Mouse (Mus musculus): Measurements from ENCODE around the gene Mid1. TPM values are rescaled to one million over a fixed set of nuclear protein-coding genes. Genes with fewer than 3 reads are reported as not detected.

Gene Mid1
- polyA plus RNA-seq (2015; fragmentation: Nextera tagmentation; extraction: Ambion mirVana): 6.8 and 8.6 TPM in 2 replicates

- Histone ChIP-seq H3K9me3 (no peaks in the 10 kb centered on the region), H3K4me2 (peak within 1 kb of the TSS; percentile 46), H3K27me3 (replicated peaks) (peaks cover 9% of the 10 kb centered on the region; the same call in 1 of the 2 replicates), H3K9ac (no peak within 1 kb of the TSS), H3K27ac (no peak within 1 kb of the TSS), H3K36me3 (replicated peaks) (no peaks in the 10 kb centered on the region), H3K4me1 (no peaks in the 10 kb centered on the region), H3K4me3 (peak within 1 kb of the TSS; percentile 23)
- no peak for ATAC-seq (replicated peaks)
- 21% methylated on average over 10 of the region's 10 CpGs for WGBS
Observed at GRCm38 (mm10) chrX:169685131-169685530, at the start of gene Mid1. TSS of gene Mid1 (plus strand) at chrX:169685199.

DNA sequence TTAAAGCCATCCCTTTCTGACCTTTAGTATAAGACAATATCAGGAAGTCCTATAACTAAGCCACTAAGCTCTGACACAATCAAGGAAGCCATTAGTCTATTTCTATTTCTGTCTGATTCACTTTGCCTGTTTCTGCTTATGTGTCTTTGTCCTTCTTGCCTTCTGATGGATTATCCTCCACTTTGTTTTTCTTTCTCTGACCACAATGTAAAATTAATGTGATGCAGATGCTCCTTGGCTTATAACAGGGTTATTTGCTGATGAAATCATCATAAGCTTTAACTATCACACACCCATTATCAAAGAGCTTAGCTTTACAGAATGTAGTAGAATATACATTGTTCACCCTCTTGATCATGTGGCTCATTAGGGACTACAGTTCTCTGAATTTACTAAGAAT, 11.9 kb upstream of the Mid1 start:
- no peak for ATAC-seq (replicated peaks)
- H3K9me3 ChIP-seq: no peaks in the 10 kb centered on the region
- no peak overlapping the region for H3K4me3 ChIP-seq
- H3K4me1 ChIP-seq: no peaks in the 10 kb centered on the region
- H3K27ac ChIP-seq: no peak overlapping the region
- H3K36me3 ChIP-seq (replicated peaks): no peaks in the 10 kb centered on the region
- no peak overlapping the region for H3K4me2 ChIP-seq
- peaks cover 12% of the 10 kb centered on the region for H3K27me3 ChIP-seq (replicated peaks)
- H3K9ac ChIP-seq: no peak overlapping the region

DNA sequence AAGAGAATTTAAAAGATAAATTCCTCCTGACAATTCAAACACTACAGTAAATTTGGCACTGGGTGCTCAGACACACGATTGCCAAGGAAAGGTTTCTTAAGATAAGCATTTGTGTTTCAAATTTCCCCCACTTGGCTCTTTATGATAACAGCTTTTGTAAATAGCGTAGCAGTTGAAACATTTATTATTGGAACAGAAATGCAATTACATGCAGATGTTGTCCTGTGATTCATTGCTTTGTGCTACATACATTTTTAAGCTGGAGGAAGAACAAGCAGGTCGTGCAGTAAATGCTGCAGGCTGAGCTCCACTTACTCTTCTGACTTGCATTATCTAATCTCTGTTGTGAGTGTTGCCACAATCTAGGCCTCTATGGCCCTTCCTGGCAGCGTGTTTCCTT, 8.7 kb upstream of the Mid1 start:
- no peak for ATAC-seq (replicated peaks)
- Histone ChIP-seq H3K27me3 (replicated peaks) (peaks cover 5% of the 10 kb centered on the region; the same call in 1 of the 2 replicates), H3K4me2 (no peak overlapping the region), H3K9me3 (no peaks in the 10 kb centered on the region), H3K4me3 (no peak overlapping the region), H3K36me3 (replicated peaks) (no peaks in the 10 kb centered on the region), H3K27ac (no peak overlapping the region), H3K4me1 (no peaks in the 10 kb centered on the region), H3K9ac (no peak overlapping the region)
- WGBS: 61% methylated on average over 4 of the region's 4 CpGs

GRCm38 (mm10) chrX:169685731-169686130, 732 bp downstream of the Mid1 start:
- Histone ChIP-seq H3K4me2 (peak overlapping the region; percentile 46; the same call in 1 of the 2 replicates), H3K9me3 (no peaks in the 10 kb centered on the region), H3K4me3 (no peak overlapping the region), H3K4me1 (no peaks in the 10 kb centered on the region), H3K36me3 (replicated peaks) (no peaks in the 10 kb centered on the region), H3K27me3 (replicated peaks) (peaks cover 9% of the 10 kb centered on the region; the same call in 1 of the 2 replicates), H3K9ac (no peak overlapping the region), H3K27ac (no peak overlapping the region)
- no peak for ATAC-seq (replicated peaks)
- 38% methylated on average over 8 of the region's 8 CpGs for WGBS

- ATAC-seq (replicated peaks): no peak
- Histone ChIP-seq H3K9me3 (no peaks in the 10 kb centered on the region), H3K27ac (no peak overlapping the region), H3K36me3 (replicated peaks) (no peaks in the 10 kb centered on the region), H3K9ac (no peak overlapping the region), H3K27me3 (replicated peaks) (peaks cover 9% of the 10 kb centered on the region), H3K4me3 (no peak overlapping the region), H3K4me1 (no peaks in the 10 kb centered on the region), H3K4me2 (no peak overlapping the region)
- 47% methylated on average over 2 of the region's 2 CpGs for WGBS
Observed at GRCm38 (mm10) chrX:169691217-169691616, 6.2 kb downstream of the Mid1 start.

- peaks cover 10% of the 10 kb centered on the region for H3K27me3 ChIP-seq (replicated peaks)
Observed at GRCm38 (mm10) chrX:169691675-169692074, 6.7 kb downstream of the Mid1 start.

DNA sequence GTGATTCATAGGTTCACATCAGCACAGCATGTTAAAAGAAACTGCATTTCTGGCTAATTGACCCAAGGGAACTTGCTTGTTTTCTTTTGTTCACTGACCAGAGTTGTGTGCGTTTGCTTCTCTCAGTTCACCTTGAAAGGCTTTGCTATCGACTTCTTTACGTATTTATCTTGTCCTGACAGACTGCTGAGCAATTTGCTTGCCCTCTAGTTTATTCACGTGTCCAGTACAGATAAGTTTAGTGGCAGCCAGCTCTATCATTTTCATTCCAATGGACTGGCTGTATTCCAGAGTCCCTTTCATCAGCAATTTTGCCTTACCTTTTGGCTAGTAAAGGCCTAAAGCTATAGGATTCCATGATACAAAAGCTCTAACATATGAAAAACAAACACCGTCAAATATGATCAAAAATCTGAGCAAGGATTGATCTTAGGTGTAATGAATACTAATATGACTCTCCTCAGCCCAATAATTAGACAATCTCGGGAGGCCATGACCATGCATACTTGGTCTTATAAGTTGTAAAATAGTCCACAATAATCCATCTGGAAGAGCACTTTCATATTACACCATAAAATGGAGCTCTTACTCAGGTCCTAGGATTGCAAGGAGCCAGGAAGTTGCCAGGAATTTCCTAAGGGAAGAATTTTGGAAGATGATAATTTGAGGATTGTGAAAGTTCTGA, 7.4 kb downstream of the Mid1 start:
- Histone ChIP-seq H3K9ac (no peak overlapping the region), H3K36me3 (replicated peaks) (no peaks in the 10 kb centered on the region), H3K4me3 (no peak overlapping the region), H3K27ac (no peak overlapping the region), H3K27me3 (replicated peaks) (peaks cover 10% of the 10 kb centered on the region), H3K4me1 (no peaks in the 10 kb centered on the region), H3K9me3 (no peaks in the 10 kb centered on the region), H3K4me2 (no peak overlapping the region)
- 63% methylated on average over 6 of the region's 6 CpGs for WGBS
- no peak for ATAC-seq (replicated peaks)

More at GRCm38 (mm10) chrX:169691675-169692074, 6.7 kb downstream of the Mid1 start:
- Histone ChIP-seq H3K4me3 (no peak overlapping the region), H3K4me1 (no peaks in the 10 kb centered on the region), H3K36me3 (replicated peaks) (no peaks in the 10 kb centered on the region), H3K4me2 (no peak overlapping the region), H3K9ac (no peak overlapping the region), H3K27ac (no peak overlapping the region), H3K9me3 (no peaks in the 10 kb centered on the region)
- 65% methylated on average over 2 of the region's 2 CpGs for WGBS
- no peak for ATAC-seq (replicated peaks)

- H3K9ac ChIP-seq: no peak overlapping the region
- WGBS: 82% methylated on average over 2 of the region's 2 CpGs
- H3K27me3 ChIP-seq (replicated peaks): peaks cover 16% of the 10 kb centered on the region
- H3K27ac ChIP-seq: no peak overlapping the region
- no peak for ATAC-seq (replicated peaks)
- no peak overlapping the region for H3K4me3 ChIP-seq
- no peaks in the 10 kb centered on the region for H3K4me1 ChIP-seq
- no peaks in the 10 kb centered on the region for H3K36me3 ChIP-seq (replicated peaks)
- no peak overlapping the region for H3K4me2 ChIP-seq
- no peaks in the 10 kb centered on the region for H3K9me3 ChIP-seq
Observed at GRCm38 (mm10) chrX:169704016-169704602, 19.1 kb downstream of the Mid1 start.

GRCm38 (mm10) chrX:169723511-169723910, 38.5 kb downstream of the Mid1 start:
- no peak overlapping the region for H3K4me2 ChIP-seq
- no peak overlapping the region for H3K4me3 ChIP-seq
- no peak for ATAC-seq (replicated peaks)
- no peaks in the 10 kb centered on the region for H3K36me3 ChIP-seq (replicated peaks)
- H3K9ac ChIP-seq: no peak overlapping the region
- no peaks in the 10 kb centered on the region for H3K9me3 ChIP-seq
- 91% methylated on average over 1 of the region's 1 CpGs for WGBS
- H3K4me1 ChIP-seq: no peaks in the 10 kb centered on the region
- no peak overlapping the region for H3K27ac ChIP-seq
- peaks cover 13% of the 10 kb centered on the region for H3K27me3 ChIP-seq (replicated peaks)

DNA sequence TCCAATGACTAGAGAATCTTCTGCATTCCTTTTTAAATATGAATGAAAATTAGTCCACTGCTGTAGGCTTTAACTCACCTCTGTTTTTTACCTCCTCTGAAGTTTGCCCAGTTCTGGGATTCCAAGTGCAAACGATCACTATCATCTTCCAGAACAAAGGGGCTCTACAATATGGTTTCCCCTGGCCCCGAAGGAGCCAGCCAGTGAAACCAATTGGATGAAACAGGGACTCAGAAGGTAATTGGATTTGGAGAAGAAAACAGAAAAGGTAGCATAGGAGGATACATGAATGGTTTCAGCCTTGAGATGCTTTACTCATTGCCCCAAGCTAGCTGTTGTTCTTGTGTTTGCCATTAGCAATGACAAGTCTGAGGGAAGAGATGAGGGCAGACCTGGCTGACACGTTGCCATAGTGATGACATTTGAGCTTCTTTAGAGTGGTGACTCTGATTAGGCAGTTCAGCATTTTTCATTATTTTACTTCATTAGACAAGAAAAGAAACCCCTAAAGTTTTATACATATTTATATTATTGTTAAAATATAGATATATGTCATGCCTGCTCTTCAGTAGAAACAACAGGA, 50.5 kb downstream of the Mid1 start:
- no peaks in the 10 kb centered on the region for H3K36me3 ChIP-seq (replicated peaks)
- WGBS: 24% methylated on average over 3 of the region's 3 CpGs
- no peak overlapping the region for H3K4me2 ChIP-seq
- ATAC-seq (replicated peaks): peak; percentile 71; the same call in 1 of the 2 replicates
- no peak overlapping the region for H3K9ac ChIP-seq
- 0 out of 2 replicates have a peak overlapping the region, but pooled peaks have one; percentile 25 for H3K27ac ChIP-seq
- H3K9me3 ChIP-seq: no peaks in the 10 kb centered on the region
- peaks cover 8% of the 10 kb centered on the region; the same call in 1 of the 2 replicates for H3K27me3 ChIP-seq (replicated peaks)
- H3K4me1 ChIP-seq: no peaks in the 10 kb centered on the region
- H3K4me3 ChIP-seq: no peak overlapping the region

DNA sequence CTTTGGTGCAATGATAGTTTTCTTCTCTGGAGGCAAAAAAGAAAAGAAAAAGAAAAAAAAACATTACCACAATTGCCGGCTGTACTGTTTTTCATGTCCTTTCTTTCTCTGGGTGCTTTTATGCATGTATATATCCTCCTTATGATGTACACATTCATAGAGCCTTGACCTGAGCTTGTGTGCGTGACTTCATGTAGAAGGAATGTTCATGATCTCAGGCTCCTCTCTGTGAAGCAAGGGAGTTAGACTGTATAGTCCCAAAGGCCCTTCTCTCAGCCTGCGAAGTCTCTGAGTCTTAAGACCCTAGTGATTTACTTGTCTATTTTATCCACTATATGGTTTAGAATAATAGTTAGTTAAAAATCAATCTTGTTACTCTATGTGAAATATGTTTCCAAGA, 73.0 kb downstream of the Mid1 start:
- WGBS: 86% methylated on average over 3 of the region's 3 CpGs
- H3K4me1 ChIP-seq: no peaks in the 10 kb centered on the region
- 0 out of 2 replicates have a peak, but pooled peaks cover 3% of the 10 kb centered on the region for H3K27me3 ChIP-seq (replicated peaks)
- no peak overlapping the region for H3K4me3 ChIP-seq
- H3K9ac ChIP-seq: no peak overlapping the region
- no peaks in the 10 kb centered on the region for H3K9me3 ChIP-seq
- no peak overlapping the region for H3K4me2 ChIP-seq
- no peak overlapping the region for H3K27ac ChIP-seq
- H3K36me3 ChIP-seq (replicated peaks): no peaks in the 10 kb centered on the region
- no peak for ATAC-seq (replicated peaks)

GRCm38 (mm10) chrX:169779535-169779934, 94.5 kb downstream of the Mid1 start, which contains the start of gene 4933400A11Rik:
TSS of gene 4933400A11Rik (minus strand) at chrX:169779635.
- Histone ChIP-seq H3K9me3 (no peaks in the 10 kb centered on the region), H3K36me3 (replicated peaks) (no peaks in the 10 kb centered on the region), H3K4me1 (no peaks in the 10 kb centered on the region), H3K4me3 (no peak within 1 kb of the TSS), H3K4me2 (no peak within 1 kb of the TSS), H3K27me3 (replicated peaks) (0 out of 2 replicates have a peak, but pooled peaks cover 2% of the 10 kb centered on the region), H3K9ac (no peak within 1 kb of the TSS), H3K27ac (no peak within 1 kb of the TSS)
- WGBS: 92% methylated on average over 3 of the region's 3 CpGs
- no peak for ATAC-seq (replicated peaks)

Data from midbrain, embryonic 15.5 days (tissue).